Mouse (Mus musculus) ES-E14 (cell line): Measurements from ENCODE around the gene Cd84. TPM values are rescaled to one million over a fixed set of nuclear protein-coding genes. Genes with fewer than 3 reads are reported as not detected.

Experiments used
- DNase-seq: peaks from one replicate; pipeline ENCODE4 v3.0.0-alpha.2; 2013; ENCODE audit warnings: low read depth, low spot score
- H3K27ac ChIP-seq: 2 replicates; pipeline ENCODE4 v1.5.1; 2012; ENCODE audit warnings: low read depth, mild to moderate bottlenecking, low read length, moderate library complexity, mixed read lengths; ENCODE audit not compliant: poor library complexity, insufficient read depth, severe bottlenecking
- H3K36me3 ChIP-seq: 2 replicates; pipeline ENCODE4 v1.6.1; 2012; ENCODE audit warnings: mild to moderate bottlenecking, low read length, moderate library complexity, mixed read lengths; ENCODE audit not compliant: control insufficient read depth, poor library complexity, insufficient read depth, severe bottlenecking
- H3K4me1 ChIP-seq, 2 experiments: fragments of 150-350 bp in 1 of 2; sonication (generic) in 1 of 2; 2 replicates each; pipeline ENCODE4 v1.6.1; 2012; ENCODE audit warnings: low read length in 2 of 2, mild to moderate bottlenecking in 1 of 2, mixed read lengths in 1 of 2; ENCODE audit not compliant: control insufficient read depth in 2 of 2, insufficient read depth in 2 of 2, poor library complexity in 1 of 2
- H3K4me3 ChIP-seq, 2 experiments: fragments of 150-350 bp in 1 of 2; sonication (generic) in 1 of 2; 2 replicates each; pipeline ENCODE4 v1.5.1; 2012; ENCODE audit warnings: low read length in 2 of 2, low read depth in 1 of 2, mild to moderate bottlenecking in 1 of 2, mixed read lengths in 1 of 2; ENCODE audit not compliant: insufficient read depth in 1 of 2, poor library complexity in 1 of 2, severe bottlenecking in 1 of 2
- H3K9ac ChIP-seq: 2 replicates; pipeline ENCODE4 v1.6.1; 2012; ENCODE audit warnings: low read depth, mild to moderate bottlenecking, low read length, mixed read lengths; ENCODE audit not compliant: poor library complexity, insufficient read depth, severe bottlenecking
- H3K9me3 ChIP-seq: fragments of 150-350 bp; sonication (generic); 2 replicates; pipeline ENCODE4 v1.6.1; 2012; ENCODE audit warnings: low read depth, mild to moderate bottlenecking, low read length; ENCODE audit not compliant: control insufficient read depth, insufficient read depth
- CHD2 ChIP-seq: IDR thresholded peaks from 2 replicates; pipeline ENCODE4 v1.6.1; 2014; ENCODE audit warnings: mild to moderate bottlenecking, low read depth, low read length, inconsistent platforms
- HCFC1 ChIP-seq: IDR thresholded peaks from 2 replicates; pipeline ENCODE4 v1.6.1; 2012; ENCODE audit warnings: low read length, inconsistent platforms, borderline replicate concordance; ENCODE audit not compliant: insufficient read depth
- MAFK ChIP-seq: IDR thresholded peaks from 2 replicates; pipeline ENCODE4 v1.6.1; 2014; ENCODE audit warnings: mild to moderate bottlenecking, low read depth, low read length, inconsistent platforms; ENCODE audit not compliant: insufficient read depth
- ZC3H11A ChIP-seq: IDR thresholded peaks from 2 replicates; pipeline ENCODE4 v1.6.1; 2012; ENCODE audit warnings: low read depth, mild to moderate bottlenecking, inconsistent platforms, low read length, borderline replicate concordance
- ZNF384 ChIP-seq: IDR thresholded peaks from 2 replicates; pipeline ENCODE4 v1.6.1; 2012; ENCODE audit warnings: low read depth, low read length, inconsistent platforms
- in situ Hi-C, 2 experiments: fragments of 600-800 bp; cut with MboI; formaldehyde crosslinking; loops; one replicate each; pipeline ENCODE4 v1.15.1; 2025; ENCODE audit warnings: low sequenced_read_pairs in 2 of 2, inconsistent platforms in 1 of 2; ENCODE audit not compliant: unreplicated experiment in 2 of 2
- total RNA-seq: library from RNA; depleted of rRNA; stranded (reverse); fragments of 300-350 nt; gene quantifications from 2 replicates; pipeline ENCODE4 v1.2.3, GENCODE M21; 2012; rRNA removed

Gene Cd84
- total RNA-seq, 1 experiment: 0.09 TPM

DNA sequence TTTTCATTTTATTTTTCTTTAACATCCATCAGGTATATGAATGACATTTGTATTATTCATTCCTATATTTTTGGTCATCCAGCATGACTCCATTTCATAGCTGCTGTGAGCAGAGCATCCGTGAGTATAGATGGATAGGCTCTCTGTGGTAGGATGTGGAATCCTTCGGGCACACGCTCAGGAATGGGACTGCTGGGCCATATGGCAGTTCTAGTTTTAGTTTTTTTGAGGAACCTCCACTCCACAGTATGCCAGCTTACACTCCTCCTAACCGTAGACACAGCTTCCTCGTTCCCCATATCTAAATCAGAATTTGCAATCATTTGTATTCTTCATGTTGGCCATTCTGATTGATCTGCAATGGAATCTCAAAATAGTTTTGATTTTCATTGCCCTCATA is 83.3 kb downstream of the Cd84 start:
- H3K27ac ChIP-seq: no peak overlapping the region
- TF ChIP-seq MAFK (no peak), ZNF384 (no peak), HCFC1 (no peak), CHD2 (no peak), ZC3H11A (no peak)
- in situ Hi-C loops: no loop called here
- no peaks in the 10 kb centered on the region for H3K4me1 ChIP-seq
- no peak overlapping the region for H3K9ac ChIP-seq
- H3K9me3 ChIP-seq: no peaks in the 10 kb centered on the region
- no peak overlapping the region for H3K4me3 ChIP-seq
- H3K36me3 ChIP-seq: no peaks in the 10 kb centered on the region
- DNase-seq: no peak

DNA sequence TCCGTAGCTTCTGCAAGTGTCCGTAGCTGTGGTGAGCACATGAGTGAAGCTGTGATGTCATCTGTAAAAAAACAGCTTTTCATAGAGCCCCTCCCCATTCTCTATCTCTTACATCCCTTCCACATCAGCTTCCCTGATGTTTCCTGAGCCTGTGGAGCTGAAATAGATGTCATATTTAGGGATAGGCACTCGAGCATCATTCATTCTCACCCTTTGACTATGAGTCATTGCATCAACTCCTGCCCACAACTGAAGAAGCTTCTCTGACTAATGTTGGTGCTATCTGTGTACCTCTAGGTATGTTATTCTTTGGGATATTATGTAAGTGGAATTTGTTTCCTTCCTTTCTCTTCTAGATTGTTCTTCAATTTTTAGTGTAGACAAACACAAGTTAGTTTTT is 85.4 kb downstream of the Cd84 start:
- H3K9me3 ChIP-seq: no peaks in the 10 kb centered on the region
- H3K9ac ChIP-seq: no peak overlapping the region
- no peaks in the 10 kb centered on the region for H3K4me1 ChIP-seq
- no peak for TF ChIP-seq ZNF384
- TF ChIP-seq HCFC1: no peak
- no peak for TF ChIP-seq MAFK
- no peak for TF ChIP-seq CHD2
- TF ChIP-seq ZC3H11A: no peak
- DNase-seq: no peak
- in situ Hi-C loops: no loop called here
- H3K27ac ChIP-seq: no peak overlapping the region
- H3K4me3 ChIP-seq: no peak overlapping the region
- no peaks in the 10 kb centered on the region for H3K36me3 ChIP-seq

DNA sequence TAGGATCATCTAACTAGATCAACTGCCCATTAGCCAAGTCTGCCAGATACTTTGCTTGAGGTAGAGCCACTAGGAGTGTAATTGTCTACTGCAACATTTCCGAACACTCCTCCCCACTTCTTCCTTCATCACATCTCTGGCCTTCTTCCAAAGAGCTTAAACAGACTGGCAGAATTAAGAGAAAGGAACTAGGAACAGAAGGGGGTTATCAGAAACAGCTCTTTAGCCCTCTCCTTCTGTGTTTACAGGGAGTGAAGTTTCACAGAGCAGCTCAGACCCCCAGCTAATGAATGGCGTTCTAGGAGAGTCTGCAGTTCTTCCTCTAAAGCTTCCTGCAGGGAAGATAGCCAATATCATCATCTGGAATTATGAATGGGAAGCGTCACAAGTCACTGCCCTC is 94.4 kb downstream of the Cd84 start:
- no peak overlapping the region for H3K9ac ChIP-seq
- TF ChIP-seq ZC3H11A (no peak), HCFC1 (no peak), CHD2 (no peak), ZNF384 (no peak), MAFK (no peak)
- in situ Hi-C loops: no loop called here
- DNase-seq: no peak
- no peak overlapping the region for H3K27ac ChIP-seq
- H3K4me1 ChIP-seq: no peaks in the 10 kb centered on the region
- H3K4me3 ChIP-seq: no peak overlapping the region
- H3K9me3 ChIP-seq: no peaks in the 10 kb centered on the region
- no peaks in the 10 kb centered on the region for H3K36me3 ChIP-seq

DNA sequence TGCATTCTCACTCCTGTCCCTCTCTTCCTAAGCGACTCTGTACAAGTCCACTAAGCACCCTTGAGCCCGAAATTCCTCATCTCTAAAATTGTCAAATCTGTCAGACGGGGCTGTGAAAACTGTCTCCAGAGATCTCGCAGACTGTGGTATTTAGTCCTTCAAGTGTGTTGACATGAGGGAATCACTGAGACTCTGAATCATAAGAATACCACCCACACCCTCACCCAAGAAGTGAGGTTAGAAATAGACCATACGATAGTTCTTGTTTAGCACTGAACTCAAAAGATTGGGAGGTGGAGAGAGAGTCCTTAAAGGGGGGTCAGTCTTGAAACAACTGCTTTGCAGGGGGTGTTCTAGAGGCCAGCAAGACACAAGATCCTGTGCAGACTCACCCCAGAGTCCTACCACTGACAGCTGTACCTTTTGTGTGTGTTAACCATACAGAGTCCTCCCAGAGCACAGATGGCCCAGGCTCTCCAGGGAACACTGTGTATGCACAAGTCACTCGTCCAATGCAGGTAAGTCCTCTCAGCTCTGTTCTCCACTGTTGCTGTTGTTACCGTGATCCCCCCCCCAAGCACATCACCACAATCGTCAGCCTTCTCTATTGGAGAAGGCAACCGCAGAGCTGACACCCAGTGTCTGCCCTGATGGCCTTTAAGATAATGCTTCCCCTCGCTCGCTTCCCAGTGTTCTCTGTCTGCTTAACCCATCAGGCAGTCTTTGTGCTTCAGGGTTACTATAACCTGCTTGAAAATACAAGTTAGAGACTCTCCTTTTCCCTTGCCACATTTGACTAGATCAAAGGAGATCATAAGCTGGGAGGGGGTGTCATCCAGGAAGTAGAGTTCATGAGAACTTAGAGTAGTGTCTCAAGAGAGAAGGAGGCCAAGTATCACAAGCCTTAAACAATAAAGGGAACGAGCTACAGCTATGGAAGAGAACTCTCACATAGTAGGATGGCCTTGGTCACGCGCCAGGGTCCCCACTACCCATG is 99.8 kb downstream of the Cd84 start:
- no peak overlapping the region for H3K4me3 ChIP-seq
- TF ChIP-seq HCFC1 (no peak), ZNF384 (no peak), MAFK (no peak), ZC3H11A (no peak), CHD2 (no peak)
- H3K27ac ChIP-seq: no peak overlapping the region
- no peaks in the 10 kb centered on the region for H3K4me1 ChIP-seq
- H3K36me3 ChIP-seq: no peaks in the 10 kb centered on the region
- in situ Hi-C loops: no loop called here
- DNase-seq: no peak
- no peak overlapping the region for H3K9ac ChIP-seq
- H3K9me3 ChIP-seq: no peaks in the 10 kb centered on the region

Other genes with a start within 250 kb of the Cd84 start
- gene Ly9, start 232.3 kb upstream of the Cd84 start, total RNA-seq: 0.13 TPM in 1 of 2 replicates, not detected in the other
- gene Slamf7, start 186.7 kb upstream of the Cd84 start, total RNA-seq: not detected in 2 replicates
- gene Cd48, start 157.7 kb upstream of the Cd84 start, total RNA-seq: 0.22 TPM in 1 of 2 replicates, not detected in the other
- gene Slamf1, start 72.6 kb upstream of the Cd84 start, total RNA-seq: 0.63 and 0.67 TPM in 2 replicates
- gene Gm10521, start 56.0 kb downstream of the Cd84 start, total RNA-seq: not detected in 2 replicates
- gene Slamf6, start 77.8 kb downstream of the Cd84 start, total RNA-seq: 0.31 TPM in 1 of 2 replicates, not detected in the other
- 25.3 and 46.0 TPM in 2 replicates for gene Vangl2, start 188.7 kb downstream of the Cd84 start, total RNA-seq
- not detected in 2 replicates for gene Nhlh1, start 217.9 kb downstream of the Cd84 start, total RNA-seq
- gene Copa, start 242.8 kb downstream of the Cd84 start, total RNA-seq: 64.7 and 91.5 TPM in 2 replicates
- 40.5 and 59.6 TPM in 2 replicates for gene Ncstn, start 243.1 kb downstream of the Cd84 start, total RNA-seq